Mouse (Mus musculus) liver, embryonic 14.5 days (tissue): ENCODE data around the gene AC134908.4. TPM values are rescaled to one million over a fixed set of nuclear protein-coding genes. Genes with fewer than 3 reads are reported as not detected.
"Not testable (repeated sequence)": the region's sequence is repeated elsewhere in the genome, so short reads cannot be mapped to it uniquely, and the experiment has no call there.

ENCODE experiments used
- ATAC-seq: fragments of 200-750 bp; cut with Nextera tagmentation; 2 replicates; pipeline ENCODE4 v1.8.0; 2017; ENCODE audit warnings: moderate number of reproducible peaks, mild to moderate bottlenecking, moderate library complexity; ENCODE audit not compliant: insufficient read depth
- DNase-seq, 3 experiments: peaks; one replicate each; pipeline ENCODE4 v3.0.0-alpha.2; 2012 to 2013; ENCODE audit warnings: low read depth in 3 of 3, low spot score in 3 of 3
- H3K27ac ChIP-seq: fragments of 300-500 bp; sonication (generic); 2 replicates; pipeline ENCODE4 v1.5.1; 2014; ENCODE audit warnings: moderate library complexity, mild to moderate bottlenecking, control low read depth, inconsistent platforms
- H3K27me3 ChIP-seq: fragments of 300-500 bp; sonication (generic); 2 replicates; pipeline ENCODE4 v1.6.1; 2014; ENCODE audit warnings: mild to moderate bottlenecking, low read length, moderate library complexity; ENCODE audit not compliant: control insufficient read depth, insufficient read depth
- H3K36me3 ChIP-seq: fragments of 300-500 bp; sonication (generic); replicated peaks from 2 replicates; pipeline ENCODE4 v1.6.1; 2014; ENCODE audit warnings: low read depth; ENCODE audit not compliant: control insufficient read depth, insufficient read depth
- H3K4me1 ChIP-seq, 2 experiments: fragments of 200-500 bp in 1 of 2; fragments of 300-500 bp in 1 of 2; sonication (generic) in 1 of 2; replicated peaks; 2 replicates each; pipeline ENCODE4 v1.6.1; 2012 to 2014; ENCODE audit warnings: antibody characterized with exemption in 1 of 2, inconsistent platforms in 1 of 2, low read length in 1 of 2; ENCODE audit not compliant: control insufficient read depth in 2 of 2, insufficient read depth in 2 of 2
- H3K4me2 ChIP-seq: fragments of 300-500 bp; sonication (generic); 2 replicates; pipeline ENCODE4 v1.6.1; 2014; ENCODE audit warnings: low read depth, mild to moderate bottlenecking, control low read depth, moderate library complexity
- H3K4me3 ChIP-seq, 2 experiments: fragments of 200-500 bp in 1 of 2; fragments of 300-500 bp in 1 of 2; sonication (generic) in 1 of 2; 2 replicates each; pipeline ENCODE4 v1.5.1; 2012 to 2014; ENCODE audit warnings: low read depth in 2 of 2, low read length in 2 of 2, mild to moderate bottlenecking in 2 of 2, control low read depth in 1 of 2, inconsistent platforms in 1 of 2, moderate library complexity in 1 of 2; ENCODE audit not compliant: insufficient read depth in 1 of 2
- H3K9ac ChIP-seq: fragments of 300-500 bp; sonication (generic); replicated peaks from 2 replicates; pipeline ENCODE4 v1.6.1; 2014; ENCODE audit warnings: mild to moderate bottlenecking, control low read depth, moderate library complexity
- H3K9me3 ChIP-seq: fragments of 300-500 bp; sonication (generic); 2 replicates; pipeline ENCODE4 v1.6.1; 2016; ENCODE audit warnings: low read length, mixed read lengths; ENCODE audit not compliant: control insufficient read depth
- CTCF ChIP-seq: IDR thresholded peaks from 2 replicates; pipeline ENCODE4 v1.5.1; 2016; ENCODE audit warnings: antibody characterized with exemption, low read depth, control low read depth
- EP300 ChIP-seq: IDR thresholded peaks from 2 replicates; pipeline ENCODE4 v1.6.1; 2016; ENCODE audit warnings: antibody characterized with exemption, low read depth
- WGBS: fragments of 180-500 bp; shearing (Covaris S2); extraction: QIAGEN DNeasy Blood & Tissue Kit; methylation state at CpG from one replicate; pipeline ENCODE4 v1.1.7; 2014; ENCODE audit not compliant: insufficient replicate concordance; 5-methylcytosine and 5-hydroxymethylcytosine counted together
- polyA plus RNA-seq, 2 experiments: library from polyadenylated mRNA; depleted of rRNA in 1 of 2; stranded (reverse) in 1 of 2; unstranded in 1 of 2; fragments of >200 nt; fragmentation: Nextera tagmentation in 1 of 2; extraction: Ambion mirVana in 1 of 2; gene quantifications; 2 replicates each; pipeline versions ENCODE4 v1.2.1 to v1.2.3; 2012 to 2014

Gene AC134908.4
- polyA plus RNA-seq, 2 experiments = not detected

DNA sequence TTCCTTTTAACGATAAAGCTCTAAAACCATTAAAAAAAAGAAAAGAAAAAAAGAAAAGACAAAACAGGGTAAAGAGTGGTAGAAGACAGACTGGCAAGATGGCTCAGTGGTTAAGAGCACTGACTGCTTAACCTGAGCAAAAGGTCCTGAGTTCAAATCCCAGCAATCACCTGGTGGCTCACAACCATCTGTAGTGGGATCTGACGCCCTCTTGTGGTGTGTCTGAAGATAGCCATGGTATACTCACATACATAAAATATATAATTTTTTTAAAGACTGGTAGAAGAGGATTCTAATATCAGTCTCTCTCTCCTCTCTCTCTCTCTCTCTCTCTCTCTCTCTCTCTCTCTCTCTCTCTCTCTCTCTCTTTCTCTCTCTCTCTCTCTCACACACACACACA is 12.0 kb upstream of the AC134908.4 start:
- H3K27ac ChIP-seq = not testable (repeated sequence)

DNA sequence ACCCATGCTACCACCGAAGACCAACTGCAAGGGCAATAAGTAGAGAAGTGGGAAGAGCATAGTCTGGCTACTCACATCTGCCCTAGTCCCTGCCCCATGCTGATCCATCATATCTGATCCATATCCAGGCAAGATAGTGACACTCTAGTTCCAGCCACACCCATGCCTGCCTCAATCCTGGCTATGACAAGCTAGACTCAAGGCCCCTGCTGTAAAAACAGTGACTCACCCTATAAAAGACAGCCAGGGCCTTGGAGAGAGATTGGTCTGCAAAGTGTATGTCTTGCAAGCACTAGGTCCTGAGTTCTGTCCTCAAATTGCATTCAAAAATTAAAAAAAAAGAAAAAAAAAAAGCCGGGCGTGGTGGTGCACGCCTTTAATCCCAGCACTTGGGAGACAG is 11.0 kb upstream of the AC134908.4 start:
- Histone ChIP-seq H3K4me2 (no peak overlapping the region), H3K9ac (no peak overlapping the region), H3K4me3 (no peak overlapping the region), H3K27me3 (peaks cover 32% of the 10 kb centered on the region), H3K27ac (no peak overlapping the region), H3K9me3 (no peaks in the 10 kb centered on the region), H3K4me1 (no peaks in the 10 kb centered on the region), H3K36me3 (no peaks in the 10 kb centered on the region)
- DNase-seq (no peak), ATAC-seq (no peak)
- WGBS = 72% methylated on average over 4 of the region's 4 CpGs
- no peak for TF ChIP-seq CTCF
- no peak for TF ChIP-seq EP300

More for the DNA sequence above, 12.0 kb upstream of the AC134908.4 start:
- not testable (repeated sequence) for H3K36me3 ChIP-seq, H3K9ac ChIP-seq, H3K4me1 ChIP-seq, ATAC-seq, H3K4me3 ChIP-seq, DNase-seq, H3K9me3 ChIP-seq, H3K4me2 ChIP-seq
- peaks cover 40% of the 10 kb centered on the region for H3K27me3 ChIP-seq
- 29% methylated on average over 2 of the region's 2 CpGs for WGBS
- TF ChIP-seq CTCF = peak; percentile 21; the same call in 1 of the 2 replicates

DNA sequence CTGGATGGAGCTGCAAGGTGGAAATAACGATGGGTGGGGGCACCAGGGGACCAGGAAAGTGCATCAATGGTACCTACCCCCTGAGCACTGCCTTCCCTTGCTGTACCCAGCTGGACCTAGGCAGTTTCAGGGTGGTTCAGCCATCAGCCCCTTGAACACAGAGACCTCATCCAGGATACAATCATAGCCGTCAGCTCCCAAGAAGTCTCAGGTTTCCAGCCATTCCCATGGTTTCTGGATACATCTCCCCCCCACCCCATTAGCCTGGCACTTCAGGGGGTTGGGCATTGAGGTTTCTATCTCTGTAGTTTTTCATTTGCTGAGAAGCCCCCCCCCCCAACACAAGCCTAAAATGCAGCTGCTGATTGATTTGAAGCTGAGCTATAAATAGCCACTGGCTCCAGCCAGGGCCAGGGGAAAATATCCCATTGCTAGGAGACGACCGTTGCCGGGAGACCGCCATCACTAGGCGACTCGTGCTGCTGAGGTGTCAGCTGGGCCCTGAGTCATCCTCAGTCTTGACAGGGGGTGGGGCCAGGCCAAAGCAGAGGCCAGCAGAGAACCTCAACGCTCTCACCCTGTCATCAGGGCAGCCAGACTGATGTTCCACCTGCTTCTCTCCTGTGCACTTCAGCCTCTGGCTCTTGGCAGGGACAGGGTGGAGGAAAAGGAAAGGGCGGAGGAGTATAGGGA is 7.5 kb upstream of the AC134908.4 start:
- no peak for DNase-seq
- H3K9ac ChIP-seq = no peak overlapping the region
- WGBS = 10% methylated on average over 10 of the region's 10 CpGs
- no peaks in the 10 kb centered on the region for H3K9me3 ChIP-seq
- no peak overlapping the region for H3K27ac ChIP-seq
- peaks cover 2% of the 10 kb centered on the region for H3K27me3 ChIP-seq
- TF ChIP-seq EP300 = no peak
- no peak for TF ChIP-seq CTCF
- no peak overlapping the region for H3K4me2 ChIP-seq
- no peaks in the 10 kb centered on the region for H3K4me1 ChIP-seq
- H3K36me3 ChIP-seq = no peaks in the 10 kb centered on the region
- H3K4me3 ChIP-seq = no peak overlapping the region
- no peak for ATAC-seq

- Histone ChIP-seq H3K27me3 (no peaks in the 10 kb centered on the region; the same call in 1 of the 2 replicates), H3K4me1 (peaks cover 4 to 8% of the 10 kb centered on the region in 2 experiments), H3K9me3 (no peaks in the 10 kb centered on the region), H3K4me2 (no peak overlapping the region), H3K4me3 (no peak overlapping the region), H3K36me3 (no peaks in the 10 kb centered on the region), H3K9ac (no peak overlapping the region), H3K27ac (no peak overlapping the region)
- peak in 1 of 3 experiments; percentile 58 for DNase-seq
- TF ChIP-seq EP300 = no peak
- TF ChIP-seq CTCF = peak; percentile 86
- no peak for ATAC-seq
- WGBS = 5% methylated on average over 6 of the region's 6 CpGs
These were observed 5.6 kb upstream of the AC134908.4 start for GRCm38 (mm10) chr17:25801029-25801428.

- Histone ChIP-seq H3K9me3 (no peaks in the 10 kb centered on the region), H3K4me1 (peaks cover 11 to 20% of the 10 kb centered on the region in 2 experiments), H3K27ac (no peak within 1 kb of the TSS), H3K9ac (peak within 1 kb of the TSS; percentile 74), H3K4me2 (peak within 1 kb of the TSS; percentile 92), H3K4me3 (peak within 1 kb of the TSS; percentile 57 to 62), H3K27me3 (no peaks in the 10 kb centered on the region), H3K36me3 (no peaks in the 10 kb centered on the region)
- ATAC-seq = peak; percentile 79
- TF ChIP-seq CTCF = no peak
- no peak for TF ChIP-seq EP300
- peak; percentile 70 to 75 (median 73) for DNase-seq
- WGBS = under 1% methylated on average over 35 of the region's 35 CpGs
These were observed 1.5 kb upstream of the AC134908.4 start, which contains the start of gene Metrn for GRCm38 (mm10) chr17:25796951-25797369. Gene Metrn (minus strand): TSS chr17:25797136.
